Mouse (Mus musculus) lung, embryonic 15.5 days (tissue): ENCODE measurements at regions not wholly inside any gene's neighbourhood (a gene's known extent, or its start where the extent isn't known, plus 50 kb on each side); places are given as distances from the start of the nearest gene placed in this dataset.
A peak's percentile ranks its signal among the peaks of the same experiment; 100 is the strongest.

Experiments
- ATAC-seq: fragments of 200-750 bp; cut with Nextera tagmentation; 2 replicates; pipeline ENCODE4 v1.8.0; 2017; ENCODE audit warnings: moderate number of reproducible peaks, borderline replicate concordance; ENCODE audit not compliant: low FRiP score, low TSS enrichment; ENCODE audit errors: extremely low read depth
- H3K27ac ChIP-seq: fragments of 300-500 bp; sonication (generic); 2 replicates; pipeline ENCODE4 v1.5.1; 2015; ENCODE audit warnings: moderate library complexity, mild to moderate bottlenecking, inconsistent platforms
- H3K27me3 ChIP-seq: fragments of 300-500 bp; sonication (generic); 2 replicates; pipeline ENCODE4 v1.6.1; 2015; ENCODE audit warnings: inconsistent platforms
- H3K36me3 ChIP-seq: fragments of 300-500 bp; sonication (generic); 2 replicates; pipeline ENCODE4 v1.6.1; 2015; ENCODE audit warnings: inconsistent platforms
- H3K4me1 ChIP-seq: fragments of 300-500 bp; sonication (generic); 2 replicates; pipeline ENCODE4 v1.6.1; 2015; ENCODE audit warnings: inconsistent platforms
- H3K4me2 ChIP-seq: fragments of 300-500 bp; sonication (generic); 2 replicates; pipeline ENCODE4 v1.6.1; 2015; ENCODE audit warnings: inconsistent platforms, mild to moderate bottlenecking, moderate library complexity
- H3K4me3 ChIP-seq: fragments of 300-500 bp; sonication (generic); 2 replicates; pipeline ENCODE4 v1.5.1; 2015; ENCODE audit warnings: mild to moderate bottlenecking, inconsistent platforms
- H3K9ac ChIP-seq: fragments of 300-500 bp; sonication (generic); 2 replicates; pipeline ENCODE4 v1.6.1; 2015; ENCODE audit warnings: inconsistent platforms
- H3K9me3 ChIP-seq: fragments of 300-500 bp; sonication (generic); 2 replicates; pipeline ENCODE4 v1.6.1; 2016; ENCODE audit warnings: inconsistent platforms
- WGBS: fragments of 180-500 bp; shearing (Covaris S2); methylation state at CpG from one replicate; pipeline ENCODE4 v1.1.7; 2015; 5-methylcytosine and 5-hydroxymethylcytosine counted together

DNA sequence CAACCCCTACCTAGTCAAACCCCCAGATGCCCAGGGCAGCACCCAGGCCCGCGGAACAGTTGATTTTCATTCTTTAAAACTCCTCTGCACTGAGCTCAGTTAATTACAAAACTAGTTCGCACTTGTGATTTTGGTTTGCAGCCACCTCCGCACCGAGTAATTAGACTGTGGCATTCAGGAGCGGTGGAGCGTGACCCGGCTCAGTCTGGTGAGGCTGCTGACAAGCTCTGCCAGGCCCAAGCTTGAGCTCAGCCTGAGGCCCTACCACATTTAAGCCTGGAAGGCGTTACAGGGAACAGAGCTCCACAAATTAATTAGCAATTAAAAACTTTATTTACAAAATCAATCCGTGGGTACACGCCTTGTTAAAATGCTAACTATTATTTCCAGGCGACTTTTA lies 132.0 kb upstream of the Zdhhc25 start:
- Histone ChIP-seq H3K4me3 (no peak overlapping the region), H3K36me3 (no peaks in the 10 kb centered on the region)

DNA sequence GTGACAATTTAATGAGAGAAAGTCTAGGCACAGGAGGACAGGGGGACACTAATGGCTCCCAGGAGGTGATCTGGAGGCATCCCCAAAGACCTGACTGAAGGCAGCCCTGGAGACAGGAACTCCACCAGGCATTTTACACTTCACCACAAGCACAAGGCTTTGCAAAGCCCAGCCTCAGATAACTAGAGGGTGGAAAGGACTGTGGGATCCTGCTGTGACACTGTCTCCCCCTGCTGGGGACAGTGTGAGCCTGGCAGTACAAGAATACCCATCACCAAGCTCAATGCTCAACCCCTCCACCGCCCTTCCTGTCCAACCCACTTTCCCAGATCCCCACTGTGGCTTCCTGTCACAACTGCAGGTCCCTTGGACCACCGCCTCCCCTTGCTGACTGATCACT lies 131.3 kb upstream of the Zdhhc25 start:
- Histone ChIP-seq H3K9me3 (no peaks in the 10 kb centered on the region), H3K4me1 (no peaks in the 10 kb centered on the region), H3K4me3 (no peak overlapping the region), H3K27me3 (no peaks in the 10 kb centered on the region), H3K27ac (no peak overlapping the region), H3K9ac (no peak overlapping the region), H3K4me2 (no peak overlapping the region), H3K36me3 (no peaks in the 10 kb centered on the region)
- 37% methylated on average over 2 of the region's 2 CpGs for WGBS
- ATAC-seq: no peak

More for the DNA sequence above, 132.0 kb upstream of the Zdhhc25 start:
- Histone ChIP-seq H3K9me3 (no peaks in the 10 kb centered on the region), H3K4me1 (no peaks in the 10 kb centered on the region), H3K4me2 (no peak overlapping the region), H3K27me3 (no peaks in the 10 kb centered on the region), H3K27ac (no peak overlapping the region), H3K9ac (no peak overlapping the region)
- WGBS: 75% methylated on average over 12 of the region's 12 CpGs
- no peak for ATAC-seq

DNA sequence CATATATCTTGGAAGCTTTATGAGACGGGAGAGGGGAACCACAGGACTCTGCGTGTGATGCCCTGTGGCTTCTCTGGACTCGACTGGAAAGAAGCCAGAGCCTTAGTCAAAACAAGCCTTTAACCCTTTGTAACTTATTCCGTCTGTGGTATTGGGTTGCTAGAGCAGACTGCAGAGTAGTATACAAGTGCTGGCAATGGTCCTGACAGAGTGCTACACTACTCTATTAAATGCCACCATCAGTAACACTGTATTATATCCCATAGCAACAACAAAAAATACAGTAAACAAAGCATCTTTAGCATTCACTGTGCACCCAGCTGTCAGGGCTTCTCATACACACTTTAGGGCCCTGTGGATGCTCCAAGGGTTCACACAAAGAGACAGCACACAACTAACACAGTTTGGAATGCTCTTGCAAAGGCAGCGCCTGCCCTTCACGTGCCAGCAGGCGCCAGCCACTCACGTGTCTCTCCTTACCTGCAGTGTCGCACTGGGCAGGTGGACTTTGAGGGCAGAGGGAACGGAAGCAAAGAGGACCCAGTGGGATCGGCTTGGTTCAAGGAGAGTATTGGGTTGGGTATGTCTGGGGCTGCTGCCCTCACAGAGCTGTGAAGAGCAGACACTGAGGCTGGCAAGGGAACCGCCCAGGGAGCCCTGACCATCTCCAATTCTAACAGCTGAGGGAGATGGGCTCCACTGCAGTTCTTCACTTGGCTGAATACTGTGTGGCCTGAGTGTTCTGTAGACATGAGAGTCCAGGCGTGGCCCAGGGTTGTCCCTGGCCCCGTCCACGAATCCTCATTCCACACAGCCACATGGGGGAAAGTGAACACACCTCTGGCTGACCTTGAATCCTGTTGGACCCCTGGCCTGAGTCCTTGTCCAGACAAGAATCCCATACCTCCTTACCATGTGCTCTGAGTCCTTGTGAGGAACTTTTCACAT lies 130.3 kb upstream of the Zdhhc25 start:
- H3K4me1 ChIP-seq: no peaks in the 10 kb centered on the region
- 71% methylated on average over 15 of the region's 15 CpGs for WGBS
- H3K27ac ChIP-seq: no peak overlapping the region
- peak; percentile 21; the same call in 1 of the 2 replicates for ATAC-seq
- H3K9me3 ChIP-seq: no peaks in the 10 kb centered on the region
- H3K27me3 ChIP-seq: no peaks in the 10 kb centered on the region
- no peak overlapping the region for H3K9ac ChIP-seq
- H3K4me2 ChIP-seq: no peak overlapping the region
- no peaks in the 10 kb centered on the region for H3K36me3 ChIP-seq
- H3K4me3 ChIP-seq: no peak overlapping the region

DNA sequence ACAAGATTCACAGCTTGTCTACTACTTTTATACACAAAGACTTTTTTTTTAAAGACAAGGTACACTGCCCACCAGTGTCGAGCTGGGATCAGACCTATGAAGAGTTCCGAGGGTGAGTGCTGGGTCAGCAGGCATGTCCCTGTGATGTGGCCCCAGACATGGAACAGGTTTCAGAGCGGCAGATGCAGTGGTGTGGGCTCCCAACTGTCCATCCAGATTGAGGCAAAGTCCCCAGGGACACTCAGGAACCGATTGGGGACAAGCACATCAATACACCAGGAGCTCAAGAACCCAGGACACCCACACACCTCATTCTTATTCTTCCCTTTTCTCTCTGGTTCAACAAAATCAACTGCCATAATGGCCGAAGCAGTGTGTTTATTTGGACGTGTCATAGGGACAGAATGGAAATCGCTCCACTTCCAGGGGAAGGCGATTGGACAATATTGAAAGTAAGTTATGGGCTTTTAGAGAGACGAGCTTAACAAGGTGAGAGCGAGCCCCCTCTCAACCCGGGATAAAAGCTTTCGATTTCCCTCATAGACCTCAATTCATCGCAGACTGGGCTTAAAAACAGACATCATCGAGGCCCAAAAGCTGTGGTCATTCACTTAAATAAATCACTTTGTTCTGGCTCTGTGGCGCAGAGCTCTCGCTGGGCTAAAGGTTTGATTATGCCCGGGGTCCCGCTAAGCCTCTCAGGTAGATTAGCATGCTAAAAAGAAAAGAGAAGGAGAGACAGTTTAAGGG lies 127.6 kb upstream of the Zdhhc25 start:
- H3K27me3 ChIP-seq: no peaks in the 10 kb centered on the region
- no peak overlapping the region for H3K27ac ChIP-seq
- H3K4me2 ChIP-seq: no peak overlapping the region
- ATAC-seq: no peak
- no peaks in the 10 kb centered on the region for H3K36me3 ChIP-seq
- no peaks in the 10 kb centered on the region for H3K9me3 ChIP-seq
- WGBS: 52% methylated on average over 18 of the region's 18 CpGs
- H3K9ac ChIP-seq: no peak overlapping the region
- no peak overlapping the region for H3K4me3 ChIP-seq
- H3K4me1 ChIP-seq: no peaks in the 10 kb centered on the region

DNA sequence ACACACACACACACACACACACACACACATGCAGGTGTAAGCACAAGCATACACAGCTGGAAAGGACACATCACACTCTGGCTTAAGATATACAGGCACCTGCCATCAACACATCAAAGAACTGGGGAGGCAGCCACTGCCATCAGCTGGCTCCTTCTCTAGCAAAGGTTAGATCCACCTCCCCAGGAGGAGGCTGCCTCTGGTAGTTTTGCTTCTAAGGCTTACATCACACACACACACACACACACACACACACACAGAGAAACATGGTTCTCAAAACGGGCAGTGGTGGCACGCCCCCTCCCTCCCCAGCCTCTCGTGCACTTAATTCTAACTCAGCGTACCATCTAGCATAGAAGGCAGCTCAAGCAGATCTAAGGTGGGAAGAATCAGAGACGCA lies 126.9 kb upstream of the Zdhhc25 start:
- no peak overlapping the region for H3K4me2 ChIP-seq
- no peak for ATAC-seq
- no peak overlapping the region for H3K27ac ChIP-seq
- no peaks in the 10 kb centered on the region for H3K27me3 ChIP-seq
- H3K4me3 ChIP-seq: no peak overlapping the region
- WGBS: 56% methylated on average over 5 of the region's 5 CpGs
- H3K36me3 ChIP-seq: no peaks in the 10 kb centered on the region
- no peaks in the 10 kb centered on the region for H3K4me1 ChIP-seq
- no peaks in the 10 kb centered on the region for H3K9me3 ChIP-seq
- H3K9ac ChIP-seq: no peak overlapping the region

DNA sequence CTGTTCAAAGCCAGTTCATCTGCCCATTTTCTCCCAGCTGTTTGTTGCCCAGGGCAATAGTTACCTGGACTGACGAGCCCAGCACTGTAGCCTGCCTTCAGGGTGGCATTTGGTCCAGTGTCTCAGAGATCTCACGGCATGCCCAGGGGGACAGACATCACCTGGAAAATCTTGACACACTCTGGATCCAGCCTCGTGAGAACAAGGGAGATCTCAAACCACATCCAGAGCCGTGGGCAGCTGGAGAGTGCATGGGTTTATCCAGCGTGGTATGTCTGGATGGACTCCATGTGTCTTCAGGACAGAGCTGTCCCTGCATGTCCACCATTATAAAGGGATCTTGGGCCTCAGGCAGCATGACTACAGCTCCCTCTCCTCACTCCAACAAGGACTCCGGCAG lies 116.6 kb upstream of the Zdhhc25 start:
- Histone ChIP-seq H3K4me1 (no peaks in the 10 kb centered on the region), H3K4me2 (no peak overlapping the region), H3K9ac (no peak overlapping the region), H3K27me3 (no peaks in the 10 kb centered on the region), H3K27ac (no peak overlapping the region), H3K4me3 (no peak overlapping the region), H3K36me3 (no peaks in the 10 kb centered on the region), H3K9me3 (no peaks in the 10 kb centered on the region)
- 64% methylated on average over 6 of the region's 6 CpGs for WGBS
- ATAC-seq: no peak

DNA sequence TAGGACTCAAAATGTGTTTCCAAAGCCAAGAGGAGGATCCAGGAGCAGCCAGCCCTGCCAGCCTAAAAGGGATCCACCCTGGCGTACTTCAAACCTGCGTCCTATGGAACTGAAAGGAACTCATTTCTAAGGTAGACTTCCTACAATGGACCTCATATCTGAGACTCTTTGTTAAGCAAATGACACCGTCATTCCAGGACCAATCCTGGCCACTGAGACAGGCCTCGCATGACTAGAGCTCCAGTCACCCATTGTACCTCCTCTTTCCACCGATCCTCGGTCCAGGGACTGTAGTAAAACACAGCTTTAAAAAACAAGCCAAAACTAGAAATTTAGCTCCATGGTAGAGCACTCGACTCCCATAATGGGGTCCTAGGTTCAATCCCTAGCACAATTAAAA lies 110.4 kb upstream of the Zdhhc25 start:
- no peaks in the 10 kb centered on the region for H3K27me3 ChIP-seq
- H3K4me2 ChIP-seq: no peak overlapping the region
- no peak overlapping the region for H3K9ac ChIP-seq
- H3K4me1 ChIP-seq: no peaks in the 10 kb centered on the region
- no peaks in the 10 kb centered on the region for H3K9me3 ChIP-seq
- no peak overlapping the region for H3K27ac ChIP-seq
- ATAC-seq: no peak
- H3K4me3 ChIP-seq: no peak overlapping the region
- H3K36me3 ChIP-seq: no peaks in the 10 kb centered on the region
- 92% methylated on average over 7 of the region's 7 CpGs for WGBS

DNA sequence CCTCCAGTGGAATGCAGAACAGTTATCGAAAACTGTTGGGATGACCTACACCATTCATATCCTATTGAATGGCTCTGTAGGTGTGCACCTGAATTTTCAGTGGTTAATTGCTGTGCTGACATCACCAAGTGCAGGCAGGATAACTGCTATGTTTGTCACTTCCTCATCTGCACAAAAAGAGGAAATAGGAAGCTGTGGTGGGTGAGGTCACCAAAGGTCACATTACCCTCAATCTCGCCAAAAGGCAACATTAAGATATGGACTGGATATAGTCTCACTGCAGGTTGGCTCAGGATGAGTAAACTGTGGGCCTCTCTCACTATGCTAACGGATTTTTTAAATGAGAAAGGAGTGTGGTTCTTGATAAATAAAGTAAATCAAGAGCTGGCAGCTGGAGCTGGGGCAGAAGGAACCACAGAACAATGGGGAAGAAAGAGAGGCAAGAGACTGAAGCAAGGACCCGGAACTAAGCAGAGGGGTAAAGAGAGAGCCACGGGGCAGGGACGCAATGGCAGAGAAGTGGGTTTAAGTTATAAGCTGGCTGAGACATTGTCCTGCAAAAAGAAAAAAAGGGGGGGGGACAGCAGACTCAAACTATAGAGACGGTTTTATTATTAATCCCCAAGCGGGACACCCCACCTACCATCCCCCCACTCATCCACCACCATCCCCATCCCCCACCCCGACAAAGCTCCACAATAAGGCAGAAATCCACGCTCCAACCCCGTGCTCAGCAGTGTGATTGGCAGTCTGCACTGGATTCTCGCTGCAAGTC lies 109.6 kb upstream of the Zdhhc25 start:
- H3K27ac ChIP-seq: no peak overlapping the region
- 59% methylated on average over 12 of the region's 12 CpGs for WGBS
- H3K4me3 ChIP-seq: no peak overlapping the region
- no peaks in the 10 kb centered on the region for H3K4me1 ChIP-seq
- no peak overlapping the region for H3K9ac ChIP-seq
- H3K4me2 ChIP-seq: no peak overlapping the region
- no peaks in the 10 kb centered on the region for H3K27me3 ChIP-seq
- no peaks in the 10 kb centered on the region for H3K9me3 ChIP-seq
- no peak for ATAC-seq
- no peaks in the 10 kb centered on the region for H3K36me3 ChIP-seq

DNA sequence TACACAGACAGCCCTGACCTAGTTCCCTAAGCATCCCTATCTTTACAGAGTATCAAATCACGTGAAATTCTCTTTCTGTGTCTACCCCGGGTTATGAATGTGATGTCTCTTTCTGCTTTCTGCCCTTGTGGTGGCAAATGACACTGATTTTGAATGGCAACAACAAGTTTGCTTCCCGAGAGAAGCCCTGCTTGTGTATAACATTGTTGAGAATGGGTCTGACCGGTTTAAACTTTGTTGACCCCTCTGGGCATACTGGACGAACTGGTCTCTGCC lies 109.1 kb upstream of the Zdhhc25 start:
- Histone ChIP-seq H3K4me1 (no peaks in the 10 kb centered on the region), H3K9me3 (no peaks in the 10 kb centered on the region), H3K27me3 (no peaks in the 10 kb centered on the region), H3K4me3 (no peak overlapping the region), H3K9ac (no peak overlapping the region), H3K36me3 (no peaks in the 10 kb centered on the region), H3K27ac (no peak overlapping the region), H3K4me2 (no peak overlapping the region)
- 57% methylated on average over 5 of the region's 5 CpGs for WGBS
- no peak for ATAC-seq

DNA sequence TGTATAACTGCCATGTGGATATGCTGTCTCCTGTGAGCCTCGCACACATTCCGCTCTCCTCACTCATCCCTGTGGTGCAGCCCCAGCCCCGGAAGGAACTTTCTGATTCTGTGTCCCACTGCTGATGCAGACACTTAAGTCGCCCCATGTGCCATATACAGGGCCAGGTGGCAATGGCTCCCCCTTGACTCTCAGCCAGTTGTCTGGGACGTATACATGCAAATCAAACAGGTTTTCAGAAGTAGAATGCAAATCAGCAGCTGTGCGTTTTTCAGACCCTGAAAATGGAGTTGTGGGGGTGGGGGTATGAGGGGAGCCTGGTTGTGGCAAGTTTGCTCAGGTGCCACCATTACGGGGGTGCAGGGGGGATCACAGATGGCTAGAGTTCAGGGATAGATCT lies 102.1 kb upstream of the Zdhhc25 start:
- no peak overlapping the region for H3K4me3 ChIP-seq
- 80% methylated on average over 7 of the region's 7 CpGs for WGBS
- no peaks in the 10 kb centered on the region for H3K27me3 ChIP-seq
- H3K36me3 ChIP-seq: no peaks in the 10 kb centered on the region
- H3K27ac ChIP-seq: no peak overlapping the region
- H3K4me1 ChIP-seq: no peaks in the 10 kb centered on the region
- H3K9me3 ChIP-seq: no peaks in the 10 kb centered on the region
- H3K9ac ChIP-seq: no peak overlapping the region
- H3K4me2 ChIP-seq: no peak overlapping the region
- ATAC-seq: no peak

DNA sequence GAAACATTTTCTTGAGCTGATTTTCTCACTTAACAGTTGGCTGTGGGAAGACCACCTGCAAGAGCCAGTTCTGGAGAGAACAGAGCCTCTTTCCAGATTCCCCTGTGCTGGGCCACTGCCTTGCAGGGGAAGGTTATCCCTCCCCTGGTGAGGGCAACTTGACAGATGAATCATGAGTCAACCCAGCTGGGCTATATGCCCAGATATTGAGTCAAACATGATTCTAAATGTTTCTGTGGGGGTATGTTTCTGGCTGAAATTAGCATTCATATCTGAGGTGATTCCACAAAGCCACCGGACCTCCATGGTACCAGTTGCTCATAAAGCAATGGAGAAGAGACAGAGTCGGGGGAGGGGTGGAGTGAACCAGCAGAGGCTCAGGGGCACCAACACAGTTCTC lies 97.8 kb upstream of the Zdhhc25 start:
- no peak for ATAC-seq
- H3K27ac ChIP-seq: no peak overlapping the region
- 81% methylated on average over 2 of the region's 2 CpGs for WGBS

DNA sequence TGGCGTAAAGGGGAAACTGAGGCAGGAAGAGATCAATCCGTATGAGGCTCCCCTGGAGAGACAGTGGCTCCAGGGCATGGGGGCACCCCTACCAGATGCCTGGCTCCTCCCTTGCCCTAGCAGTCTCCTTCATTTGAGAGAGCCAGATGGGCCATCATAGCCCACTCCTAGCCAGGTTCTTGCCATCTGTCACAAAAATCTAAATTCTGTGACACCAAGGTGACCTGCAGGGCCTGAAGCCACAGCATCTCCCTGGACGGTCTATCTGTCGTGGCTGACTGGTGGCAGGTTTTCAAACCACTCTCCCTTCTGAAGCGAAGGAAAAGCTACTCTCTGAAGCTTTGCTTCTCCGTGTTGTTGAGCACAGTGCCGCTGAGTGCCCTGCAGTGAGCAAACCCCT lies 96.2 kb upstream of the Zdhhc25 start:
- WGBS: 71% methylated on average over 7 of the region's 7 CpGs
- ATAC-seq: no peak; the same call in 1 of the 2 replicates
- no peak overlapping the region for H3K4me2 ChIP-seq
- H3K4me3 ChIP-seq: no peak overlapping the region
- no peaks in the 10 kb centered on the region for H3K9me3 ChIP-seq
- H3K9ac ChIP-seq: no peak overlapping the region
- no peaks in the 10 kb centered on the region for H3K27me3 ChIP-seq
- no peak overlapping the region for H3K27ac ChIP-seq
- no peaks in the 10 kb centered on the region for H3K4me1 ChIP-seq
- no peaks in the 10 kb centered on the region for H3K36me3 ChIP-seq

More for the DNA sequence above, 97.8 kb upstream of the Zdhhc25 start:
- no peak overlapping the region for H3K9ac ChIP-seq
- no peaks in the 10 kb centered on the region for H3K4me1 ChIP-seq
- H3K4me3 ChIP-seq: no peak overlapping the region
- no peak overlapping the region for H3K4me2 ChIP-seq
- H3K36me3 ChIP-seq: no peaks in the 10 kb centered on the region
- no peaks in the 10 kb centered on the region for H3K9me3 ChIP-seq
- H3K27me3 ChIP-seq: no peaks in the 10 kb centered on the region
